Mouse (Mus musculus) c-Kit-positive CD71-positive TER-119-positive erythroid progenitor cells, embryonic 14.5 days (primary cell): ENCODE data around the gene Tubal3.

Experiments used
- DNase-seq: peaks from one replicate; pipeline ENCODE4 v3.0.0-alpha.2; 2013; ENCODE audit warnings: low spot score

Gene Tubal3

GRCm38 (mm10) chr13:3925632-3926031 is 7.6 kb downstream of the Tubal3 start:
- no peak for DNase-seq

- no peak for DNase-seq
Observed at GRCm38 (mm10) chr13:3926046-3926445, 8.0 kb downstream of the Tubal3 start.

- DNase-seq, result no peak
Observed at GRCm38 (mm10) chr13:3944699-3945098, 26.6 kb downstream of the Tubal3 start.

- no peak for DNase-seq
Observed at GRCm38 (mm10) chr13:3945249-3945648, 27.2 kb downstream of the Tubal3 start, which contains the start of gene Ucn3. TSS of gene Ucn3 (minus strand) at chr13:3945349.

- DNase-seq, result no peak
Observed at GRCm38 (mm10) chr13:3947267-3947666, 29.2 kb downstream of the Tubal3 start.

- no peak for DNase-seq
Observed at GRCm38 (mm10) chr13:3949477-3949876, 31.4 kb downstream of the Tubal3 start.

- peak; percentile 6 for DNase-seq
Observed at GRCm38 (mm10) chr13:3951198-3951914, 33.3 kb downstream of the Tubal3 start.

GRCm38 (mm10) chr13:3968849-3969248 is 50.8 kb downstream of the Tubal3 start:
- DNase-seq, result no peak
